Mouse (Mus musculus) midbrain, embryonic 11.5 days (tissue): ENCODE measurements around the gene Atxn3. TPM values are rescaled to one million over a fixed set of nuclear protein-coding genes. Genes with fewer than 3 reads are reported as not detected.

Experiments
- ATAC-seq: fragments of 200-750 bp; cut with Nextera tagmentation; 2 replicates; pipeline ENCODE4 v1.8.0; 2017; ENCODE audit warnings: moderate TSS enrichment, moderate library complexity; ENCODE audit not compliant: low FRiP score
- DNase-seq: peaks from one replicate; pipeline ENCODE4 v3.0.0; 2015; ENCODE audit warnings: low spot score; ENCODE audit errors: missing footprints
- H3K27ac ChIP-seq: fragments of 300-500 bp; sonication (generic); 2 replicates; pipeline ENCODE4 v1.5.1; 2014; ENCODE audit warnings: low read depth, low read length
- H3K27me3 ChIP-seq: fragments of 300-500 bp; sonication (generic); 2 replicates; pipeline ENCODE4 v1.6.1; 2014; ENCODE audit warnings: mild to moderate bottlenecking, low read length, moderate library complexity, mixed read lengths; ENCODE audit not compliant: control insufficient read depth, insufficient read depth
- H3K36me3 ChIP-seq: fragments of 300-500 bp; sonication (generic); 2 replicates; pipeline ENCODE4 v1.6.1; 2014; ENCODE audit warnings: mild to moderate bottlenecking, low read length, moderate library complexity, mixed read lengths; ENCODE audit not compliant: control insufficient read depth, insufficient read depth
- H3K4me1 ChIP-seq: fragments of 300-500 bp; sonication (generic); 2 replicates; pipeline ENCODE4 v1.6.1; 2014; ENCODE audit warnings: low read length; ENCODE audit not compliant: control insufficient read depth, insufficient read depth
- H3K4me2 ChIP-seq: fragments of 300-500 bp; sonication (generic); 2 replicates; pipeline ENCODE4 v1.6.1; 2014; ENCODE audit warnings: mild to moderate bottlenecking, moderate library complexity
- H3K4me3 ChIP-seq: fragments of 300-500 bp; sonication (generic); 2 replicates; pipeline ENCODE4 v1.5.1; 2014; ENCODE audit warnings: low read depth, low read length
- H3K9ac ChIP-seq: fragments of 300-500 bp; sonication (generic); 2 replicates; pipeline ENCODE4 v1.6.1; 2014; ENCODE audit warnings: low read length
- H3K9me3 ChIP-seq: fragments of 300-500 bp; sonication (generic); 2 replicates; pipeline ENCODE4 v1.6.1; 2016; ENCODE audit warnings: low read length; ENCODE audit not compliant: control insufficient read depth
- WGBS: fragments of 180-500 bp; shearing (Covaris S2); extraction: QIAGEN DNeasy Blood & Tissue Kit; methylation state at CpG from one replicate; pipeline ENCODE4 v1.1.7; 2014; 5-methylcytosine and 5-hydroxymethylcytosine counted together
- polyA plus RNA-seq: library from polyadenylated mRNA; unstranded; fragments of >200 nt; fragmentation: Nextera tagmentation; extraction: Ambion mirVana; gene quantifications from 2 replicates; pipeline ENCODE4 v1.2.1, GENCODE M21; 2014

The Atxn3 gene
- polyA plus RNA-seq, 1 experiment from 2014 or later, result 19.2 TPM

DNA sequence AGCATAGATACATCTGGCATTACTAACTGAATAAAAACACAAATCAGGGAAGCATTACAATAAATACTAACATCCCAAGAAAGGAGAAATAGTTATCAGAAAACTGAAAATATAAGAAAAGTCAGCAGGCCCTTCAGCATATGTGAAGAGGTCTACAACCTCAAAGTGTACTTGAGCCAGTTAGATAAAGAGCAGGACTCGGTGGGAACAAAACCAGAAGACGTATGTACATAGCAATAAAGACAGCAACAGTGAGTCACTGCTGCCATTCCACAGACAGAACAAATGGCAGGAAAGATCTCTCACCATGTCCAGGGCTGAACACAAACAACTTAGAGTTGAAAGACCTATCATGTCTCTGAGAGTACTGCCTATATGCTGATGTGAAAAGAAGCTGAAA, 69.7 kb downstream of the Atxn3 start:
- Histone ChIP-seq H3K27ac (no peak overlapping the region), H3K9ac (no peak overlapping the region), H3K4me2 (no peak overlapping the region), H3K36me3 (peaks cover 10% of the 10 kb centered on the region), H3K9me3 (no peaks in the 10 kb centered on the region), H3K27me3 (no peaks in the 10 kb centered on the region), H3K4me3 (no peak overlapping the region), H3K4me1 (no peaks in the 10 kb centered on the region)
- no peak for ATAC-seq
- WGBS, result 92% methylated on average over 2 of the region's 2 CpGs
- DNase-seq, result peak; percentile 67

DNA sequence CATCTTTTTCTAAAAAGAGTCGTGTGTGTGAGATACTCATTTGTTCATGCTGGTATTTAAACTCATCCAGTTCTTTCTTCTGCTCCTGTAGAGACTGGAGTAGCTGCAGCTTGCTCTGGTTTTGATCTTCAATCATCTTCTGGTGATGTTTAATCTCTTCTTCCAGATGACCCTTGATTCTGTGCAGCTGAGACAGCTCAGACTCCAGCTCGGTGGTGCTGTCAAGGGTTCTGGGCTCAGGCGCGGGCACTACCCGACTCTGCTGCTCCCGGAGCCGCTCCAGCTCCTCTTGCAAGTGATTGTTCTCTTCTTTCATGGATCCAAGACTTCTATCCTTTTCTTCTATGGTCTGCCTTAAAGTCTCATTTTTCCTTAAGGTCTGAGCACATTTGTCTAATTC, 73.1 kb downstream of the Atxn3 start:
- Histone ChIP-seq H3K4me1 (no peaks in the 10 kb centered on the region), H3K9ac (no peak overlapping the region), H3K4me3 (no peak overlapping the region), H3K4me2 (no peak overlapping the region), H3K9me3 (no peaks in the 10 kb centered on the region), H3K27ac (no peak overlapping the region), H3K27me3 (no peaks in the 10 kb centered on the region), H3K36me3 (peaks cover 10% of the 10 kb centered on the region)
- WGBS, result 96% methylated on average over 7 of the region's 7 CpGs
- ATAC-seq, result no peak
- no peak for DNase-seq

DNA sequence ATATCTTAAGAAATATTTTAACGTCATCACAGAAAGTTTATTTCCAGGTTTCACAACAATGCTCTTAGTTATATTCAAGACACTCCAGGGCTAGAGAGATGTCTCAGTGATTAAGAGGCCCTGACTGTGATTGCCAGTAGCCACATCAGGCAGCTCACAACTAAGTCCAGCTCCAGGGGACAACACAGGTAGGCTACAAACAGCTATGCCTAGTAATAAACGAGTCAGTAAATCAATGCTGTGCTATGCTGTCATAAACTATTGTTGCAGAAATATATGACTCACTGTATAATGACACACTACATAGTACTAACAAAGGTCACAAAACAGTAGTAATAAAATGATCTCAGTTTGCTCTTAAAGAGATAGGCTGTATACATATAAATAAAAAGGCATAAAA, 81.7 kb downstream of the Atxn3 start:
- DNase-seq (peak; percentile 49), ATAC-seq (no peak)
- 92% methylated on average over 2 of the region's 2 CpGs for WGBS
- H3K4me1 ChIP-seq, result no peaks in the 10 kb centered on the region
- no peak overlapping the region for H3K9ac ChIP-seq
- H3K4me3 ChIP-seq, result no peak overlapping the region
- no peak overlapping the region for H3K27ac ChIP-seq
- H3K36me3 ChIP-seq, result peaks cover 4% of the 10 kb centered on the region; the same call in 1 of the 2 replicates
- H3K9me3 ChIP-seq, result no peaks in the 10 kb centered on the region
- no peaks in the 10 kb centered on the region for H3K27me3 ChIP-seq
- no peak overlapping the region for H3K4me2 ChIP-seq

DNA sequence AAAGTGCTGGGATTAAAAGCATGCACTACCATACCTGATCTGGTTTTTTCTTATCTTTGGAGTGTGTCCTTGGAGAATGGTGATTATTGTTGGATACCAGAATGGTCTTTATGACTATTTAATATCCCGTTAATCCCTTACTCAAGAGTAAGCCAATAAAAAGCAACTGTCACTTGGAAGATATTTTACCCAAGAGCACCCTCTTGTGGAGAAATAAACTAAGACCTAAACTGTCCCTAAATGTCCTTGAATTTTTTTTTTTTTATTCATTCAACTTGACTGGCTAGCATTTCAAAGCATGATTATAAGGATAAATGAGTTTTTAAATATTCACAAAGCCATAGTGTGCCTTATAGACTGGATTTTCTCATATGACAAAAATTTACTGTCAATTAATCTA, 82.9 kb downstream of the Atxn3 start:
- ATAC-seq (no peak), DNase-seq (no peak)
- Histone ChIP-seq H3K27ac (no peak overlapping the region), H3K36me3 (peaks cover 4% of the 10 kb centered on the region; the same call in 1 of the 2 replicates), H3K27me3 (no peaks in the 10 kb centered on the region), H3K9me3 (no peaks in the 10 kb centered on the region), H3K4me3 (no peak overlapping the region), H3K4me2 (no peak overlapping the region), H3K4me1 (no peaks in the 10 kb centered on the region), H3K9ac (no peak overlapping the region)
- 72% methylated on average over 1 of the region's 1 CpGs for WGBS

Other genes with a start within 250 kb of the Atxn3 start
- gene Tc2n, start 239.7 kb downstream of the Atxn3 start, polyA plus RNA-seq, result 0.11 TPM in 2 replicates
- 14.5 and 17.2 TPM in 2 replicates for gene Fbln5, start 139.2 kb downstream of the Atxn3 start, polyA plus RNA-seq
- 11.0 and 13.9 TPM in 2 replicates for gene Trip11, start 45.0 kb downstream of the Atxn3 start, polyA plus RNA-seq
- 45.4 and 49.9 TPM in 2 replicates for gene Cpsf2, start 17.7 kb upstream of the Atxn3 start, polyA plus RNA-seq
- 0.19 and 0.26 TPM in 2 replicates for gene Slc24a4, start 170.5 kb upstream of the Atxn3 start, polyA plus RNA-seq